Mouse (Mus musculus) mouse embryonic stem cell (cell line): ENCODE results near the gene Phf19.

ENCODE experiments used
- in situ Hi-C, 2 experiments: fragments of 300-500 bp; cut with MboI; formaldehyde crosslinking; loops; 1 replicate in 1 of 2; 3 replicates in 1 of 2; pipeline ENCODE4 v1.14.3; 2019 to 2020; ENCODE audit warnings: low sequenced_read_pairs in 2 of 2, low pct_unique_long_range_greater_than_20kb in 1 of 2, mixed read lengths in 1 of 2; ENCODE audit not compliant: unreplicated experiment in 1 of 2

Phf19 gene

GRCm38 (mm10) chr2:34943556-34944120 is 29.8 kb upstream of the Phf19 start:
- in situ Hi-C loops = no loop called here

- in situ Hi-C loops = no loop called here
Measured at GRCm38 (mm10) chr2:34941061-34941675, 27.3 kb upstream of the Phf19 start.

GRCm38 (mm10) chr2:34940246-34940645 is 26.4 kb upstream of the Phf19 start:
- in situ Hi-C loops = no loop called here

- in situ Hi-C loops = no loop called here
Measured at GRCm38 (mm10) chr2:34938269-34939208, 24.7 kb upstream of the Phf19 start.

- in situ Hi-C loops = no loop called here
Measured at GRCm38 (mm10) chr2:34937460-34937859, 23.6 kb upstream of the Phf19 start.

GRCm38 (mm10) chr2:34927320-34927719 is 13.5 kb upstream of the Phf19 start:
- in situ Hi-C loops = no loop called here

- in situ Hi-C loops = no loop called here
Measured at GRCm38 (mm10) chr2:34922729-34923128, 8.9 kb upstream of the Phf19 start.

GRCm38 (mm10) chr2:34920144-34920543 is 6.3 kb upstream of the Phf19 start:
- in situ Hi-C loops = no loop called here

GRCm38 (mm10) chr2:34915103-34915502 is 1.3 kb upstream of the Phf19 start:
- in situ Hi-C loops = loop anchor here (10.0 kb wide), 1 partner anchor 50 kb away; the partner anchor contains the start of gene Traf1 (in 2 of the 2)

- in situ Hi-C loops = loop anchor here (10.0 kb wide), 1 partner anchor 50 kb away; the partner anchor contains the start of gene Traf1 (in 2 of the 2)
Measured at GRCm38 (mm10) chr2:34914823-34915082, 927 bp upstream of the Phf19 start.

- in situ Hi-C loops = loop anchor here (10.0 kb wide), 1 partner anchor 51 kb away; the partner anchor contains the start of gene Traf1 (in 2 of the 2)
Measured at GRCm38 (mm10) chr2:34914069-34914822, 420 bp upstream of the Phf19 start.

GRCm38 (mm10) chr2:34912613-34913012 is 1.2 kb downstream of the Phf19 start:
- in situ Hi-C loops = loop anchor here (10.0 kb wide), 1 partner anchor 52 kb away; the partner anchor contains the start of gene Traf1 (in 2 of the 2)

- in situ Hi-C loops = loop anchor here (10.0 kb wide), 1 partner anchor 53 kb away; the partner anchor contains the start of gene Traf1 (in 2 of the 2)
Measured at GRCm38 (mm10) chr2:34911871-34912270, 2.0 kb downstream of the Phf19 start.

GRCm38 (mm10) chr2:34909719-34910118 is 4.1 kb downstream of the Phf19 start:
- in situ Hi-C loops = loop anchor here (10.0 kb wide), 1 partner anchor 55 kb away; the partner anchor contains the start of gene Traf1 (in 2 of the 2)

GRCm38 (mm10) chr2:34906861-34907604 is 6.8 kb downstream of the Phf19 start:
- in situ Hi-C loops = no loop called here

- in situ Hi-C loops = no loop called here
Measured at GRCm38 (mm10) chr2:34906426-34906825, 7.4 kb downstream of the Phf19 start.

- in situ Hi-C loops = no loop called here
Measured at GRCm38 (mm10) chr2:34904849-34905542, 8.8 kb downstream of the Phf19 start.
